Mouse (Mus musculus) stomach, postnatal 0 days (tissue): ENCODE results near the gene Ankfn1.

Experiments used
- CTCF ChIP-seq: IDR thresholded peaks from 2 replicates; pipeline ENCODE4 v1.5.1; 2016; ENCODE audit warnings: antibody characterized with exemption, low read depth, mild to moderate bottlenecking, moderate library complexity
- EP300 ChIP-seq: optimal IDR thresholded peaks from 2 replicates; pipeline ENCODE3; 2016; ENCODE audit warnings: antibody characterized with exemption

GRCm38 (mm10) chr11:89574269-89574838 is 203.1 kb downstream of the Ankfn1 start:
- TF ChIP-seq CTCF (no peak), EP300 (no peak)
